Mouse (Mus musculus): ENCODE data around the gene Gm44511. TPM values are rescaled to one million over a fixed set of nuclear protein-coding genes. Genes with fewer than 3 reads are reported as not detected.

Gm44511 gene
- polyA plus RNA-seq (2015; fragmentation: Nextera tagmentation; extraction: Ambion mirVana): not detected in 2 replicates

- H3K36me3 ChIP-seq: no peaks in the 10 kb centered on the region
- H3K9me3 ChIP-seq (replicated peaks): no peaks in the 10 kb centered on the region
- WGBS: 78% methylated on average over 6 of the region's 6 CpGs
- H3K27me3 ChIP-seq: no peaks in the 10 kb centered on the region
- ATAC-seq (replicated peaks; ENCODE audit: insufficient number of reproducible peaks, insufficient read depth, low FRiP score, low read depth): no peak
- no peak within 1 kb of the TSS for H3K9ac ChIP-seq
- H3K4me3 ChIP-seq: no peak within 1 kb of the TSS
- H3K4me1 ChIP-seq (replicated peaks): no peaks in the 10 kb centered on the region
- no peak within 1 kb of the TSS for H3K27ac ChIP-seq
- H3K4me2 ChIP-seq: no peak within 1 kb of the TSS
These were observed at the start of gene Gm44511, which contains the start of gene Klrb1b for GRCm38 (mm10) chr6:128826132-128826531. Gm44511 (minus strand) TSS chr6:128826315. Klrb1b (minus strand) TSS chr6:128826331.

GRCm38 (mm10) chr6:128871910-128872610 lies 45.9 kb upstream of the Gm44511 start:
- no peak overlapping the region for H3K27ac ChIP-seq
- no peak overlapping the region for H3K4me2 ChIP-seq
- no peaks in the 10 kb centered on the region for H3K27me3 ChIP-seq
- H3K9ac ChIP-seq: no peak overlapping the region
- H3K36me3 ChIP-seq: no peaks in the 10 kb centered on the region
- H3K4me1 ChIP-seq (replicated peaks): no peaks in the 10 kb centered on the region
- WGBS: 75% methylated on average over 1 of the region's 1 CpGs
- no peak for ATAC-seq (replicated peaks; ENCODE audit: insufficient number of reproducible peaks, insufficient read depth, low FRiP score, low read depth)
- H3K4me3 ChIP-seq: no peak overlapping the region
- H3K9me3 ChIP-seq (replicated peaks): no peaks in the 10 kb centered on the region

GRCm38 (mm10) chr6:128868861-128869260 lies 42.7 kb upstream of the Gm44511 start:
- no peak overlapping the region for H3K9ac ChIP-seq
- H3K4me3 ChIP-seq: no peak overlapping the region
- no peaks in the 10 kb centered on the region for H3K4me1 ChIP-seq (replicated peaks)
- H3K27ac ChIP-seq: no peak overlapping the region
- no peak overlapping the region for H3K4me2 ChIP-seq
- no peak for ATAC-seq (replicated peaks; ENCODE audit: insufficient number of reproducible peaks, insufficient read depth, low FRiP score, low read depth)
- WGBS: 23% methylated on average over 3 of the region's 3 CpGs
- no peaks in the 10 kb centered on the region for H3K9me3 ChIP-seq (replicated peaks)
- no peaks in the 10 kb centered on the region for H3K27me3 ChIP-seq
- H3K36me3 ChIP-seq: no peaks in the 10 kb centered on the region

GRCm38 (mm10) chr6:128857976-128858375 lies 31.9 kb upstream of the Gm44511 start:
- no peak overlapping the region for H3K27ac ChIP-seq
- H3K4me1 ChIP-seq (replicated peaks): peaks cover 5% of the 10 kb centered on the region
- WGBS: 85% methylated on average over 2 of the region's 2 CpGs
- H3K9ac ChIP-seq: no peak overlapping the region
- no peaks in the 10 kb centered on the region for H3K9me3 ChIP-seq (replicated peaks)
- H3K36me3 ChIP-seq: no peaks in the 10 kb centered on the region
- ATAC-seq (replicated peaks; ENCODE audit: insufficient number of reproducible peaks, insufficient read depth, low FRiP score, low read depth): no peak
- no peak overlapping the region for H3K4me2 ChIP-seq
- H3K27me3 ChIP-seq: no peaks in the 10 kb centered on the region; the same call in 1 of the 2 replicates
- no peak overlapping the region for H3K4me3 ChIP-seq

GRCm38 (mm10) chr6:128856250-128856649 lies 30.1 kb upstream of the Gm44511 start:
- Histone ChIP-seq H3K4me2 (no peak overlapping the region), H3K4me1 (replicated peaks) (peaks cover 8% of the 10 kb centered on the region), H3K27me3 (no peaks in the 10 kb centered on the region; the same call in 1 of the 2 replicates), H3K4me3 (no peak overlapping the region), H3K9me3 (replicated peaks) (no peaks in the 10 kb centered on the region), H3K27ac (peak overlapping the region; percentile 45; the same call in 1 of the 2 replicates), H3K9ac (no peak overlapping the region), H3K36me3 (no peaks in the 10 kb centered on the region)
- peak; percentile 76 for ATAC-seq (replicated peaks; ENCODE audit: insufficient number of reproducible peaks, insufficient read depth, low FRiP score, low read depth)
- 35% methylated on average over 5 of the region's 5 CpGs for WGBS

GRCm38 (mm10) chr6:128855477-128855876 lies 29.4 kb upstream of the Gm44511 start:
- Histone ChIP-seq H3K4me2 (no peak overlapping the region), H3K36me3 (no peaks in the 10 kb centered on the region), H3K27me3 (no peaks in the 10 kb centered on the region; the same call in 1 of the 2 replicates), H3K4me3 (no peak overlapping the region), H3K9me3 (replicated peaks) (no peaks in the 10 kb centered on the region), H3K4me1 (replicated peaks) (peaks cover 14% of the 10 kb centered on the region), H3K9ac (no peak overlapping the region), H3K27ac (no peak overlapping the region)
- ATAC-seq (replicated peaks; ENCODE audit: insufficient number of reproducible peaks, insufficient read depth, low FRiP score, low read depth): no peak
- 68% methylated on average over 1 of the region's 1 CpGs for WGBS

GRCm38 (mm10) chr6:128854895-128855294 lies 28.8 kb upstream of the Gm44511 start:
- Histone ChIP-seq H3K9me3 (replicated peaks) (no peaks in the 10 kb centered on the region), H3K4me1 (replicated peaks) (peaks cover 18% of the 10 kb centered on the region), H3K27ac (no peak overlapping the region), H3K4me2 (no peak overlapping the region), H3K27me3 (no peaks in the 10 kb centered on the region; the same call in 1 of the 2 replicates), H3K9ac (no peak overlapping the region), H3K4me3 (no peak overlapping the region), H3K36me3 (no peaks in the 10 kb centered on the region)
- ATAC-seq (replicated peaks; ENCODE audit: insufficient number of reproducible peaks, insufficient read depth, low FRiP score, low read depth): no peak
- WGBS: 90% methylated on average over 3 of the region's 3 CpGs

- H3K27ac ChIP-seq: no peak overlapping the region
- no peaks in the 10 kb centered on the region for H3K9me3 ChIP-seq (replicated peaks)
- ATAC-seq (replicated peaks; ENCODE audit: insufficient number of reproducible peaks, insufficient read depth, low FRiP score, low read depth): no peak; the same call in 1 of the 2 replicates
- no peaks in the 10 kb centered on the region; the same call in 1 of the 2 replicates for H3K27me3 ChIP-seq
- no peaks in the 10 kb centered on the region for H3K36me3 ChIP-seq
- WGBS: 43% methylated on average over 12 of the region's 12 CpGs
- H3K4me2 ChIP-seq: no peak overlapping the region
- no peak overlapping the region for H3K4me3 ChIP-seq
- H3K4me1 ChIP-seq (replicated peaks): peaks cover 18% of the 10 kb centered on the region
- H3K9ac ChIP-seq: no peak overlapping the region
These were observed 28.1 kb upstream of the Gm44511 start for GRCm38 (mm10) chr6:128854024-128854820.

GRCm38 (mm10) chr6:128852766-128853165 lies 26.7 kb upstream of the Gm44511 start:
- no peak for ATAC-seq (replicated peaks; ENCODE audit: insufficient number of reproducible peaks, insufficient read depth, low FRiP score, low read depth)
- 53% methylated on average over 3 of the region's 3 CpGs for WGBS

GRCm38 (mm10) chr6:128851151-128851550 lies 25.0 kb upstream of the Gm44511 start:
- no peak for ATAC-seq (replicated peaks; ENCODE audit: insufficient number of reproducible peaks, insufficient read depth, low FRiP score, low read depth)
- H3K27me3 ChIP-seq: no peaks in the 10 kb centered on the region; the same call in 1 of the 2 replicates
- WGBS: 74% methylated on average over 2 of the region's 2 CpGs
- peaks cover 15% of the 10 kb centered on the region for H3K4me1 ChIP-seq (replicated peaks)
- no peaks in the 10 kb centered on the region for H3K36me3 ChIP-seq
- no peaks in the 10 kb centered on the region for H3K9me3 ChIP-seq (replicated peaks)
- no peak overlapping the region for H3K4me2 ChIP-seq
- H3K9ac ChIP-seq: no peak overlapping the region
- peak overlapping the region; percentile 55; the same call in 1 of the 2 replicates for H3K27ac ChIP-seq
- H3K4me3 ChIP-seq: no peak overlapping the region

More at GRCm38 (mm10) chr6:128852766-128853165, 26.7 kb upstream of the Gm44511 start:
- Histone ChIP-seq H3K9me3 (replicated peaks) (no peaks in the 10 kb centered on the region), H3K9ac (no peak overlapping the region), H3K36me3 (no peaks in the 10 kb centered on the region), H3K27ac (no peak overlapping the region), H3K4me3 (no peak overlapping the region), H3K4me2 (no peak overlapping the region), H3K27me3 (no peaks in the 10 kb centered on the region; the same call in 1 of the 2 replicates), H3K4me1 (replicated peaks) (peaks cover 18% of the 10 kb centered on the region)

- Histone ChIP-seq H3K9me3 (replicated peaks) (no peaks in the 10 kb centered on the region), H3K4me2 (no peak overlapping the region), H3K4me1 (replicated peaks) (peaks cover 13% of the 10 kb centered on the region), H3K27ac (peak overlapping the region; percentile 55; the same call in 1 of the 2 replicates), H3K27me3 (no peaks in the 10 kb centered on the region; the same call in 1 of the 2 replicates), H3K4me3 (no peak overlapping the region), H3K36me3 (no peaks in the 10 kb centered on the region), H3K9ac (no peak overlapping the region)
- 29% methylated on average over 2 of the region's 2 CpGs for WGBS
- ATAC-seq (replicated peaks; ENCODE audit: insufficient number of reproducible peaks, insufficient read depth, low FRiP score, low read depth): no peak
These were observed 24.6 kb upstream of the Gm44511 start for GRCm38 (mm10) chr6:128850671-128851070.
